Mouse (Mus musculus) liver, adult 2 months (tissue): Measurements from ENCODE around the gene Elobl. TPM values are rescaled to one million over a fixed set of nuclear protein-coding genes. Genes with fewer than 3 reads are reported as not detected.

Source experiments
- DNase-seq: peaks from one replicate; pipeline ENCODE4 v3.0.0-alpha.2; 2011; ENCODE audit warnings: low read depth, low spot score; ENCODE audit errors: extremely low read depth
- H3K27ac ChIP-seq: fragments of 200-500 bp; replicated peaks from 2 replicates; pipeline ENCODE4 v1.5.1; 2012; ENCODE audit warnings: low read depth, mild to moderate bottlenecking, control low read depth, inconsistent platforms, low read length; ENCODE audit not compliant: insufficient read depth
- H3K27me3 ChIP-seq: fragments of 200-500 bp; 2 replicates; pipeline ENCODE4 v1.6.1; 2012; ENCODE audit warnings: mild to moderate bottlenecking, moderate library complexity, low read length, inconsistent platforms; ENCODE audit not compliant: control insufficient read depth, insufficient read depth
- H3K36me3 ChIP-seq: fragments of 200-500 bp; 2 replicates; pipeline ENCODE4 v1.6.1; 2012; ENCODE audit warnings: low read length, inconsistent platforms; ENCODE audit not compliant: control insufficient read depth, insufficient read depth
- H3K4me1 ChIP-seq: fragments of 200-500 bp; 2 replicates; pipeline ENCODE4 v1.6.1; 2011; ENCODE audit warnings: low read length; ENCODE audit not compliant: control insufficient read depth, insufficient read depth
- H3K4me3 ChIP-seq: fragments of 200-500 bp; 2 replicates; pipeline ENCODE4 v1.5.1; 2011; ENCODE audit warnings: low read depth, mild to moderate bottlenecking, control low read depth, low read length, moderate library complexity; ENCODE audit not compliant: insufficient read depth
- H3K79me2 ChIP-seq: fragments of 200-500 bp; 2 replicates; pipeline ENCODE4 v1.6.1; 2012; ENCODE audit warnings: inconsistent platforms, mild to moderate bottlenecking, low read length, moderate library complexity; ENCODE audit not compliant: control insufficient read depth, insufficient read depth
- H3K9ac ChIP-seq: fragments of 200-500 bp; 2 replicates; pipeline ENCODE4 v1.6.1; 2012; ENCODE audit warnings: low read depth, mild to moderate bottlenecking, control low read depth, inconsistent platforms, low read length
- CTCF ChIP-seq: fragments of 200-500 bp; IDR thresholded peaks from 2 replicates; pipeline ENCODE4 v1.5.1; 2011; ENCODE audit warnings: low read depth, low read length, control low read depth
- POLR2A ChIP-seq: fragments of 200-500 bp; IDR thresholded peaks from 2 replicates; pipeline ENCODE4 v1.6.1; 2011; ENCODE audit warnings: low read length, control low read depth; ENCODE audit not compliant: insufficient read depth; ENCODE audit errors: extremely low read depth
- whole genome bisulfite sequencing: fragments of 180-500 bp; shearing (Covaris S2); methylation state at CpG from one replicate; pipeline ENCODE4 v1.1.7; 2018; 5-methylcytosine and 5-hydroxymethylcytosine counted together
- polyA plus RNA-seq: library from polyadenylated mRNA; depleted of rRNA; stranded (reverse); fragments of >200 nt; gene quantifications from 2 replicates; pipeline ENCODE4 v1.2.3, GENCODE M21; 2012
- total RNA-seq: library from RNA; depleted of rRNA; stranded (reverse); fragments of >200 nt; gene quantifications from 2 replicates; pipeline ENCODE4 v1.2.3, GENCODE M21; 2014

The Elobl gene
- total and polyA plus RNA-seq, 2 experiments, result 1.2 TPM; not detected in 1

- TF ChIP-seq POLR2A (no peak), CTCF (no peak)
- Histone ChIP-seq H3K4me1 (no peaks in the 10 kb centered on the region), H3K36me3 (peaks cover 11% of the 10 kb centered on the region), H3K9ac (no peak overlapping the region), H3K27ac (no peak overlapping the region), H3K79me2 (no peaks in the 10 kb centered on the region), H3K4me3 (no peak overlapping the region), H3K27me3 (no peaks in the 10 kb centered on the region)
- 84% methylated on average over 8 of the region's 8 CpGs for WGBS
- DNase-seq, result no peak
Observed at GRCm38 (mm10) chr11:88945971-88946585, 20.7 kb downstream of the Elobl start.

- 86% methylated on average over 12 of the region's 12 CpGs for WGBS
- H3K27me3 ChIP-seq, result no peaks in the 10 kb centered on the region
- H3K4me1 ChIP-seq, result no peaks in the 10 kb centered on the region
- H3K79me2 ChIP-seq, result no peaks in the 10 kb centered on the region
- no peak for DNase-seq
- TF ChIP-seq CTCF (no peak), POLR2A (no peak)
- H3K36me3 ChIP-seq, result peaks cover 26% of the 10 kb centered on the region
- H3K9ac ChIP-seq, result no peak overlapping the region
- H3K4me3 ChIP-seq, result no peak overlapping the region
- no peak overlapping the region for H3K27ac ChIP-seq
Observed at GRCm38 (mm10) chr11:88941489-88941888, 25.2 kb downstream of the Elobl start.

- Histone ChIP-seq H3K27me3 (no peaks in the 10 kb centered on the region), H3K79me2 (no peaks in the 10 kb centered on the region), H3K4me1 (no peaks in the 10 kb centered on the region), H3K27ac (no peak overlapping the region), H3K4me3 (no peak overlapping the region), H3K9ac (no peak overlapping the region), H3K36me3 (peaks cover 30% of the 10 kb centered on the region)
- DNase-seq, result no peak
- WGBS, result 98% methylated on average over 4 of the region's 4 CpGs
- no peak for TF ChIP-seq POLR2A
- no peak for TF ChIP-seq CTCF
Observed at GRCm38 (mm10) chr11:88939634-88940033, 27.1 kb downstream of the Elobl start.

GRCm38 (mm10) chr11:88938770-88939169, 28.0 kb downstream of the Elobl start:
- Histone ChIP-seq H3K27me3 (no peaks in the 10 kb centered on the region), H3K27ac (no peak overlapping the region), H3K9ac (no peak overlapping the region), H3K36me3 (peaks cover 27% of the 10 kb centered on the region), H3K4me1 (no peaks in the 10 kb centered on the region), H3K4me3 (no peak overlapping the region), H3K79me2 (no peaks in the 10 kb centered on the region)
- no peak for TF ChIP-seq CTCF
- TF ChIP-seq POLR2A, result no peak
- no peak for DNase-seq
- 97% methylated on average over 2 of the region's 2 CpGs for WGBS

- TF ChIP-seq CTCF, result no peak
- TF ChIP-seq POLR2A, result no peak
- DNase-seq, result no peak
- Histone ChIP-seq H3K4me1 (no peaks in the 10 kb centered on the region), H3K27ac (no peak overlapping the region), H3K4me3 (no peak overlapping the region), H3K27me3 (no peaks in the 10 kb centered on the region), H3K36me3 (peaks cover 29% of the 10 kb centered on the region), H3K9ac (no peak overlapping the region), H3K79me2 (no peaks in the 10 kb centered on the region)
- 88% methylated on average over 2 of the region's 2 CpGs for WGBS
Observed at GRCm38 (mm10) chr11:88937886-88938285, 28.8 kb downstream of the Elobl start.

GRCm38 (mm10) chr11:88934089-88935000, 32.4 kb downstream of the Elobl start:
- no peaks in the 10 kb centered on the region for H3K4me1 ChIP-seq
- whole genome bisulfite sequencing, result 94% methylated on average over 19 of the region's 19 CpGs
- no peak overlapping the region for H3K9ac ChIP-seq
- H3K27ac ChIP-seq, result no peak overlapping the region
- peaks cover 21% of the 10 kb centered on the region for H3K36me3 ChIP-seq
- H3K4me3 ChIP-seq, result no peak overlapping the region
- TF ChIP-seq POLR2A (no peak), CTCF (no peak)
- DNase-seq, result no peak
- H3K27me3 ChIP-seq, result no peaks in the 10 kb centered on the region
- H3K79me2 ChIP-seq, result no peaks in the 10 kb centered on the region
